Mouse (Mus musculus) NIH3T3 (cell line): ENCODE results near the gene Ints5.
"Not testable (repeated sequence)": the region's sequence is repeated elsewhere in the genome, so short reads cannot be mapped to it uniquely, and the experiment has no call there.

Experiments
- DNase-seq: peaks from one replicate; pipeline ENCODE4 v3.0.0-alpha.2; 2012; ENCODE audit warnings: low read depth

The Ints5 gene

GRCm38 (mm10) chr19:8892829-8893766, at the start of gene Ints5:
TSS of gene Ints5 (plus strand) at chr19:8893005.
- DNase-seq, result peak; percentile 95

GRCm38 (mm10) chr19:8844371-8845129, 48.3 kb upstream of the Ints5 start:
- DNase-seq, result peak; percentile 95

GRCm38 (mm10) chr19:8848356-8848755, 44.4 kb upstream of the Ints5 start:
- DNase-seq, result no peak

- DNase-seq, result peak; percentile 97
Observed at GRCm38 (mm10) chr19:8850402-8850901, 42.4 kb upstream of the Ints5 start, which contains the start of gene Lrrn4cl. TSS of gene Lrrn4cl (plus strand) at chr19:8850768.

GRCm38 (mm10) chr19:8851639-8852038, 41.2 kb upstream of the Ints5 start:
- DNase-seq, result peak; percentile 35

GRCm38 (mm10) chr19:8852236-8852928, 40.4 kb upstream of the Ints5 start:
- no peak for DNase-seq

GRCm38 (mm10) chr19:8853117-8853516, 39.7 kb upstream of the Ints5 start:
- no peak for DNase-seq

- peak; percentile 89 for DNase-seq
Observed at GRCm38 (mm10) chr19:8857689-8858088, 35.1 kb upstream of the Ints5 start.

- DNase-seq, result peak; percentile 70
Observed at GRCm38 (mm10) chr19:8859018-8859417, 33.8 kb upstream of the Ints5 start.

- DNase-seq, result no peak
Observed at GRCm38 (mm10) chr19:8864265-8864664, 28.5 kb upstream of the Ints5 start.

- not testable (repeated sequence) for DNase-seq
Observed at GRCm38 (mm10) chr19:8870381-8870780, 22.4 kb upstream of the Ints5 start.

GRCm38 (mm10) chr19:8870838-8871237, 22.0 kb upstream of the Ints5 start:
- DNase-seq, result no peak

- DNase-seq, result peak; percentile 99
Observed at GRCm38 (mm10) chr19:8871267-8872186, 21.3 kb upstream of the Ints5 start, which contains the start of gene Ubxn1. TSS of gene Ubxn1 (plus strand) at chr19:8871496.

- peak; percentile 37 for DNase-seq
Observed at GRCm38 (mm10) chr19:8872266-8872840, 20.5 kb upstream of the Ints5 start.

- no peak for DNase-seq
Observed at GRCm38 (mm10) chr19:8875031-8875430, 17.8 kb upstream of the Ints5 start.

- peak; percentile 94 for DNase-seq
Observed at GRCm38 (mm10) chr19:8880311-8881033, 12.3 kb upstream of the Ints5 start, which contains the start of gene Uqcc3. TSS of gene Uqcc3 (minus strand) at chr19:8880923.

- no peak for DNase-seq
Observed at GRCm38 (mm10) chr19:8881034-8881392, 11.8 kb upstream of the Ints5 start.

- no peak for DNase-seq
Observed at GRCm38 (mm10) chr19:8883616-8884015, 9.2 kb upstream of the Ints5 start, which contains the start of the genes Lbhd1 and Gm49403. TSS of gene Lbhd1 (plus strand) at chr19:8883732. TSS of gene Gm49403 (plus strand) at chr19:8883930.

- DNase-seq, result peak; percentile 33
Observed at GRCm38 (mm10) chr19:8886916-8887584, 5.8 kb upstream of the Ints5 start.
